Mouse (Mus musculus) urinary bladder, postnatal 4 days (tissue): ENCODE results near the gene Nup88.
"Not testable (repeated sequence)": the region's sequence is repeated elsewhere in the genome, so short reads cannot be mapped to it uniquely, and the experiment has no call there.

ENCODE experiments used
- DNase-seq, 2 experiments: peaks; one replicate each; pipeline ENCODE4 v3.0.0; 2021 to 2022; ENCODE audit warnings: low spot score in 2 of 2

Nup88 gene

DNA sequence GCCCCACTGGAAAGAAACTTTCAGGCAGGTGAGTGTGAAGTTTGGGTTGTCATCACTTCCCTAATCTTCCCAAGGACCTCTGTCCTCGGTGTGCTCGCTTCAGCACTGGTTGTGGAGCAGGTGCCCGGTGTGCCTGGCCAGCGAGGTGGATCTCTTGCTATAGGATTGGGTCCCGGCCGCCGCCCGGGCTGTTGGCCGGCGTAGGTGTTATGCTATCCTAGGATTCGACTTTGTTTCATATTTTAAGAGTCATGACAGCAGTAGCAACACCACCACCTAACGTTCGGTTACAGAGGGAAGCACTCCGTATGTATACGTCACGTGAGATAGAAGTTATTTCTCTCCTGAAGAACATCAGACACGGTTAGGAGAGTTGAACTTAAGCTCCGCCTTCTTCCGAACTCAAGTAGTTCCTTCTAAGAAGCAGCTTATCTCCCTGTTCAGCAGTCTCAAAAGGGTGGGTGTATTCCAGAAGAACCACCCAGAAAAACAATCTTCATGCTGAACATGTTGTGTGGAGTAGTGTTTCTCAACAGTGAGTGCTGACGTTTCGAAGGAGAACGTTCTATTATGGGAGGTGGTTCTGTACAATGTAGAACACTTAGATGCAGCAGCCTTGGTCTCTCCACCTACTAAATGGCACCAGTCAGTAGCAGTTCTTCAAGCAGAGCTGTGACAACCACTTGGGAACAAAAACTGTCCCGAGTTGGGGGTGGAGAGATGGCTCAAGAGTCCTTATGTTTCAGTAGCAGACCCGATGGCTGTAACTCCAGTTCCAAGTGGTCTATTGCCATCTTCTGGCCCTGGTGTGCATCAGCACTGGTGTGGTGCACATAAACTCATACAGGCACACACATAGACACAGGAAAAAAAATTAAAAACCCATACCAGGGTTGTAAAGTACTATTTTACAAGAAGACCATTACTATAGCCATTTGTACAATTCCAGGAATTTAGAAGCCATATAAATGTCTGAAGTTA is 1.1 kb upstream of the Nup88 start:
- no peak for DNase-seq

DNA sequence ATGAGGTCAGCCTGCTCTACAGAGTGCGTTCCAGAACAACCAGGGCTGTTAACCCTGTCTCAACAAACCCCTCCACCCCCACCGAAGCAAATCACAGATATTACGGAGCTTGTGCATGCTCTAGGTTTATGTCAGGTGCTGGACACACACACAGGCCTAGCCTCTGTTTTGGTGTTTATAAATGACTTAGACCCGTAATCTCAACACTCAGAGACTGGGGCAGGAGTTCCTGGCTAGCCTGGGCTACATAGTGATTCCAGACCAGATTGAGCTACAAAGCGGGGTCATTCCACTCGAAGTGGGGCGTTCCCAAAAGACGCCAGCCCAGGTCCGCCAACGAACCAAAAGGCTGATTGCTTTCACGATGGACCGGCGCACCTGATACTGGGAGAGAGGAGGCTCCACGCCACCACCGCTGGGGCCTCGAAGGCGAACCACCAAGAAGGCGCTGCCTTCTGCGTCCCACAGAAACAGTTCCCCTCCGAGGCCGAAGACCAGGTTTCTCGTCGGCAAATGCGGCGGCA is 440 bp downstream of the Nup88 start:
- peak in 1 of 2 experiments; percentile 62 for DNase-seq

DNA sequence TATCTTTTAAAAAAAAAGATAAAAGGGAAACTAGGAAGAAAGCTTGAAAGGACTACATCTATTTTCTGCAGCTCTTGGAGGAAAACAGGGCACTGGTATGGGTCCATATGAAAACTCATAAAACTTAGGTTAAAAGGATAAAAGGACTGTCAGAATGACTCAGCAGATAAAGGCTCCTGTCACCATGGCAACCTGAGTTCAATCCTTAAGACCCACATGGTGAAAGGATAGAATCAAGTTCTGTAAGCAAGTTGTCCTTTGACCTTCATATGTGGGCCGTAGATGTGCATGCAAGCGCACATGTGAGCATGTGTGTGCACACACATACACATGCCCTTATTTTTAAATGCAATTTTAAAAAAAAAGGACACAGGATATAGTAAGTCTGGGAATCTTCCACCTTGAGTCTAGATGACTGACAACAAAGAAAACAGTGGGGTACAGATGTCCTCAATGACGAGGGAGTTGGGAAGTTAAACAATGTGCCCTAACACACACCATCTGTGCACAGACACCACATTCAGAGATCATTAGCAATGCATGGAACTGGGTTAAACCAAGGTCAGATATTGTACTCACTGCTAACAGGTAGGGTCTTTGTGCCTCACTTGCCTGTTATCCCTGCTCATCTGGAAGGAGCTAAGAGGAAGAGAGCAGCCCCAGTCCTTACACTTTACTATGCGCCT is 5.4 kb downstream of the Nup88 start:
- no peak for DNase-seq

DNA sequence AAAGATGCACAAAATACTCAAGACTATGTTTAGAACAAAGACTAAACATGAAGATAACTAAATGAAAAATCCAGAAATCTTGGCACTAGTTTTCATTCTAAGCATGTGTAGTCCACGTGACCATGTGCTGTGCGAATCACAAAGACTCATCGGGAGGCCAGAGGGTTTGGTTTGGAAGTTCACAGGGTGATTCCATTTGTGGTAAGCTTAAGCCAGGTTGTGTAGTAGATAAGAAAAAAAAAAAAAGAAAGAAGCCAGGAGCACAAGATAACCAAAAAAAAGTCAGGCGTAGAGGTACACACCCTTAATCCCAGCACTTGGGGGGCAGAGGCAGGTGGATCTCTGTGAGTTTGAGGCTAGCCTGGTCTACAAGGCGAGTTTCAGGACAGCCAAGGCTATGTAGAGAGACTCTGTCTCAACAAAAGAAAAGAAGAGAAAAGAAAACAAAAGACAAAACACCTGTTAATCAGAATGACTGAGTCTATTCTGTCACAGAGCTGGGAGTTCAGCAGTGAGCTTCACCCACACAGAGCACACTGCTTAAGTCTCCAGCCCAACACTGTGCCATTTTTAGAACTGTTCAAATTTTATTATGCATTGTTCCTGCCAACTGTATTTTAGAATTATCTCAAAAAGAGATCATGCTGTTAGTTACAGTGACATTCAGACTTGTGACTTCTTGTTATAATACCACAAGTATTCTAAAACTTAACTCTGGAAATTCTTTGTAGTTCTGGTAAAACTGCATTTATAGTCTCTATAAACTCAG is 8.8 kb downstream of the Nup88 start:
- DNase-seq: no peak

DNA sequence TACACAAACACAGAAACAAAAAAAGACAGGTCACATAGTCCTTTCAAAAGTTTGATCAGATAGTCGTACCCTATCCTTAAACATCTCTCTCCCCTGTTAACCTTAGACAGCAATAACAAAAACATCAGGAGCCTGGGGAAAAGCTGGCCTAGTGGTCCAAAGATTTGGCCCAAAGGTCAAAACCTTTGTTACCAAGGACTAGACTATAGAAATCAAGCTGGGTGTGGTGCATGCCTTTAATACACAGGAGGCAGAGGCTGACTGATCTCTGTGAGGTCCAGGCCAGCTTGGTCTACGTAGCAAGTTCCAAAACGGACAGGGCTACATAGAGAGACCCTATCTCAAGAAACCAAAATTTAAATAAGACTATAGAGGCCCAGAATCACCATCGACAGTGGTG is 15.1 kb downstream of the Nup88 start:
- no peak for DNase-seq

DNA sequence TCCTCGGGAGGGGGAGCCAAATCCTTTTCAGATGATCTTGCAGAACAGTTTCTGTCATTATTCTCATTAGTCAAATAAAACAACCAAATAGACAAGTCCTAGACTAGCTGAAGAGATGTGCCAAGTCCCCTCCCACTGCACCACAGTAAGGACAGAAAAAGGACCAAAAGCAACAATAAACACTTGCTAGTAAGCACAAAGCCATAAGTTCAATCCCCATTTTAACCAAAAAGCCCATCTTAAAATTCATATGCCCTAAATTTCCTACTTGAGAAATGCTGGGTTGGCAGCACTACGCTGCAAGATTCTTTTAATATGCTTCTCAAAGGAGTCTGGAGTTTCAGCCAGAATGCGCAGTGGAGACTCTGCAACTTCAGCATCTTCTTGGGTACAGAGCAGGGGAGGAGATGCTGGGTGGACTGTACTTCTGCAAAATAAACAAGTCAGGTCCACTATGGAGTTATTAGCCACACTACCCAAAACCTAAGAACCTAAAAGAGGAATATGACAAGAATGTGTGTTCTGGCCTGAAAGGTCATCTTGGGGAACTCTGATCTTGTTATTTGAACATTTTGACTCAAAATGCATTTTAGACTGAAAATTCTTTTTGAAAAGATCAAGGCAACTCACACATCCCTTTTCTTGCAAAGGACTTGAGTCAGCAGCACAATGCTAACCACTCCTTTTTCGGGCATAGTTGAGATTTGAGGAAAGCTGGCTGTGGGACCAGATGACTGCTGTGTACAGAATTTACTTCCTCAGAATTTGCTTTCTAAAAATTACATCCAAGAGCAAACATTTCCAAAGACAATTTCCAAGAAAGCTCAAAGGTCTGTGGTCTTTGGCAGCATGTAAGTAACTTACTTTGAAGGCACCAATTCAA is 24.6 kb downstream of the Nup88 start:
- DNase-seq: no peak

DNA sequence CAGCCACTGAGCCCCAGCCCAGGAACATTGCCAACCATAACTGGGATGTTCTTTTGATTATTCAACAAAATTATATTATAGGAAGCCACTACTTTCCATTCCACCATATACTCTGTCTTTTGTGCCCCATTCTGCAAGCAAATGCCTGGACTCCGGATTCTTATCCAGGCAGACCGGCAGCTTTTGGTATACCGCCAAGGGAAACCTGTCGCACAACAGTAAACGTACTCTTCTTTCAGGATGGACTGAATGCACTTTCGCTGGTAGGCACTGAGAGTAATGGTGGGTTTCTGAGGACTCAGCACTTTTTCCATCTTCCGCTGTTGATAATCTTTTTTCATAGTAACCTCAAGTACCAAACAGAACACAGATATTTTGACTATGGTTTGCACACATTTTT is 26.1 kb downstream of the Nup88 start:
- DNase-seq: no peak

DNA sequence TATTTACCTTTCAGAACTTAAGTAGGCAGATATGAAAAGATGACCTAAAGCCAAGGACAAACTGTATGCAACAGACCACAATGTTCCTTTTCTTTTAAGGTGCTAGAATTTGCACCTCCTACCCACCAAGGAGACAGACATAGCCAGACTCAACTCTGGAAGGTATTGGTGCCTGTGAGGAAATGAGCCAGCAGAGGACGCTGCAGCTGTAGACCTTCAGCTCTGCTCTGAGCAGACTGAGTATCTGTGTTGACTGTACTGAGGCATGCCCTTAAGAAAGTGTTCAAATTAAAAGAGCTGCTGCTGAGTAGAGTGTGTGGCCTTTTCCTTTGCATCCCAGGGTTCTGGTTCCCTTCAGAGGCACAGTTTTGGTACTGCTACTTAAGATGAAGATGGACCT is 27.2 kb downstream of the Nup88 start:
- no peak for DNase-seq

DNA sequence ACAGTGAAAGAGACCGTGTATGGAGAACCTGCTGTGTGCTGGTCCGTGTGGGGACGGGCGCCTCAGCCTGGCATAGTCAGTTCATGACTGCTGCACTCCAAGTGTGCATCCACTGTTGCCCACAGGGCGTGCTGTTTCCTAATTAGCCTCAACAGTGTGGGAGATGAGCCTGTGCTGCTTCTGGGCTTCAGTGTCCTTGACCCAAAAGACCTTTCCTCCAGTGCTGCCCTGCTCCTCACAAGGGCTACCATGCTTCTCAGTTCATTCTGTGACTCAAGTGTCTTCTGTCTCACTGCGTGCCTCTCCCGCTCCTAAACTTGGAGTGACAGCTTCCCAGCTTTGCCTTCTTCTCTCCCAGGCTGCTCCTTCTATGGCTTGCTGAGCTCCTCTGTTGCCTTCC is 34.5 kb downstream of the Nup88 start:
- no peak for DNase-seq

DNA sequence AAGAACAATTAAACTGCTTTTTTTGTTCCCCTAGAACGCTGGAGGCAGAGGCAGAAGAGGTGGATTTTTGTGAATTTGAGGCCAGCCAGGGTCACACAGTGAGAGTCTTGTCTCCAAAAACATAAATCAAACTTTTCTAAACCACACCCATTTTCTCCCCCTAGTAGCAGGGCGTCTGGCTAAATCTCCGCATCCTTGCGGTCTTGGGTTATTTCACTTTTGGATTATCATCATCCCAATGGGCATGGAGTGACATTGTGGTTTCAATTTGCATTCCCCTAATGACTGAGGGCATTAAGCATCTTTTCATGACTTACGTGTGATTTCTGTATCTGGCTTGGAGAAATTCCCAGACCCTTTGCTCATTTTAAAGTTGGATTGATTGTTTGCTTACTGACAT is 38.3 kb downstream of the Nup88 start:
- no peak for DNase-seq

DNA sequence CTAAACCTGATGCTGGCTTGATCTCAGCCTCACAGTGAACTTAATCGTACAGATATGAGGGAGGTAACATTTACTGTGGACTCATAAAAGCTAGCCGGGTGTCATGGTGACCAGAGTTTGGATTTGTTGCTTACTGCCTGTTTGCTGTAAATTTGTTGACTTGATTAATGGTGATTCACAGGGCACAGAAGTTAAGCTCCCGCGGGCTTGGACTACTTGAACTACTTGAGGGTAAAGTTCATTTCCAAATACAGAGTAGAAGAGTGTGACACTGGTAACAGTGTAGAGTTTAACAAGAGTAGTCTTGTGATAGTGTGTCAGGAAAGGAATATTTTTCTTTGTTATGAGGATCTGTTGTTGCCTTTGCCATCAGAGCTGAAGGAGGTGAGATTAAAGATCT is 50.2 kb downstream of the Nup88 start:
- no peak for DNase-seq

DNA sequence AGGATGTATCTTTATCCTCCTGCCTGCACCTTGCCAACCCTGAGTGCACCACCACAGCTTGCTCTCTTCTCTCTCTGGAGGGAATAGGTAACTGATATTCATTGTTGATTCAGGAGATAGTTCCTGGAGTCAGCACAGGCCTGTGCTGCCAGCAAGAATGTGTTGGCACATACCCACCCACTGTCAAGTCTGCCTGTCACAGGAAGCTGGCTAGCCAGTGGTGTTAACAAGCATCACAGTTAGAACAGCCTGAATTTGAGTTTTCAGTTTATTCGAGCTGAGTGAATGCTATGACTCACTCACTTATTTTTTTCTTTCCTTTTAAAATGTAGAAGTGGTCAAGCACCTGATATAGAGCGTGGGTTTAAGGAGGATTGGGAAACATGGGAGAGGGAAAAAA is 51.9 kb downstream of the Nup88 start:
- no peak for DNase-seq

DNA sequence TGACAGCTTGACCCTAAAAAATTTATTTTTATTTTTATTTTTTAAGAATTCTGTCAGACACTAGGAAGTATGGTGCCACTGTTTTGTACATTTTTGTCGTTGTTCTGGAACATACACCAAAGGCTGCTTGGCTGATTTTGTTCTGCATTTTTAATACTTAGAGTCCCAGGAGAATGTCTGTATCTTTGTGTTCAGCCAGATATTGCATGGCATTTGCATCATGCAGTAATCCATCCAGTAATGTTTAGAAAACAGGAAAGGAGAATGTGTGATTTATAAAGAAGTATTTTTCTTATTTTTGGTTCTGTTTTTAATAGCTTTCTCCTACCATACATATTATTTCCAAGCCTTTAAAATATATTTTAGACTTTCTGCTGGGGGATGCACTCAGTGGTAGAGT is 57.9 kb downstream of the Nup88 start:
- DNase-seq: no peak

DNA sequence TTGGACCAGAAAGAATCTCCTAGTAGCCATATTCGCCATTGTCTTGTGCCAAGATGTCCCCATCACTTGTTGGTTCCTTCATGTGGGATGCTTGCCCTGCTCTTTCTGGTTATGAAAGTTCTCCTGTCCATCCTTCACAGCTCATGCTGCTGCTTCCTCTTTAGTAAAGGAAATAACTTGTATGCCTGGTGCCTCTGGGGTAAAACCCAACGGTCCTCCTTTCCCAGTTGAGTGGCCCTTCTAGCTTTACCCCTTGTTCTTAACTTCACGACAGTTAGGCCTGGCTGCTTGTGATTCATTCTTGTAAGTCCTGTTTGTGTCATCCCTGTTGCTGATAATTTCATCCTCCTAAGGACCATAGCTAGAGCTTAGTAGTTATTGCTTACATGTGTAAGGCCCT is 58.5 kb downstream of the Nup88 start:
- DNase-seq: no peak

DNA sequence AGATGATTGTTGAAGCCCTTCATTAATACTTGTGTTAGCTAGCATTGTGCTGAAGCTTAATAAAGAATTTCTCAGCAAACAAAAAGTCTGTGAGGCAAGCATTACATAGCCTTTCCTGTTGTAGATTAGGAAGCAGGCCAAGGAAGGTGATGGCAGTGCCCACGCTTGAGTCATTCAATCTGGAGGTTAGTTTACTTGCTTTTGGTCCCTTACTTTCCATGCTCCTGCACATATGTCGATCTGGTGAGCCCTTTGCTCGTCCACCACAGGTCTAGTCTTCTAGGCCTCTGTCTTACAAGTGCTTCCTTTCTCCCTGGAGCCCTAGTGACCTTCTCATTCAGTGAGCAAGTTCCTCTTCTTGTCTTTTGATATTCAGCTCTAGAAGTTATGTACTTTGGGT is 63.1 kb downstream of the Nup88 start:
- DNase-seq: no peak

DNA sequence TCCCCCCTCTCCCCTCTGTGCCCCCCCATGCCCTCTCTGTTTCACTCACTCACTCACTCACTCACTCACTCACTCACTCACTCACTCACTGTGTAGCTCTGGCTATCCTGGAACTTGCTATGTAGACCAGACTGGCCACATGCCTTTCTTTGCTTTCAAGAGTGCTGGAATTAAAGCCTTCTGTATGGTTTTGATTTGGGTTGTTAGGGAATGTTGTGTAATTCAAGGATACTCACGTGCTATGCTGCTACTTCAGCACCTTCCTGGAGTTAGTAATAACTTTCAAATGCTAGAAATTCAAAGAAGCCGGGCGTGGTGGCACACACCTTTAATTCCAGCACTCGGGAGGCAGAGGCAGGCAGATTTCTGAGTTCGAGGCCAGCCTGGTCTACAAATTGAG is 71.6 kb downstream of the Nup88 start:
- DNase-seq: not testable (repeated sequence)

DNA sequence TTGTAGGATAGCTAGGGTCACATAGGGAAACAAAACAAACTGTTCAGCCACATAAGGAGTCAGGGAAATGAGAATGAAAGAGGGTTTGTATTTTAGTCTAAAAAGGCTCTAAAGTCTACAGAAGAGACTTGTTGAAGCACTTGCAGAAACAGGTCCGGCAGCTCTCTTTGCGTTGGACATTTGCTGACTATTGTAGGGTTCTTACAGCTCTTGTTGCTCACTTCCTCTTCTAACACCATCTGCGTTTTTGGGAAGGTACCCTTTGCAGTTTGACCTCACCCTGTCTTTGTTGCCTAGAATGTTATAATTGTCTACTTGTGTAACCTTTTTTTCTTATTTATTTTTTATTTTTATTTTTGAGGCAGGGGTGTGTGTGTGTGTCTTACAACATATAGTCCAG is 72.1 kb downstream of the Nup88 start:
- no peak for DNase-seq
